Mouse (Mus musculus) liver, postnatal 0 days (tissue): ENCODE measurements around the gene Cfap20.

Experiments
- CTCF ChIP-seq: sonication (generic); IDR thresholded peaks from 2 replicates; pipeline ENCODE4 v1.5.1; 2016; ENCODE audit warnings: antibody characterized with exemption, low read depth
- EP300 ChIP-seq: IDR thresholded peaks from 2 replicates; pipeline ENCODE4 v1.6.1; 2016; ENCODE audit warnings: antibody characterized with exemption, low read depth, mild to moderate bottlenecking

- TF ChIP-seq CTCF (no peak), EP300 (no peak)
Measured at GRCm38 (mm10) chr8:95381595-95381994, 53.1 kb downstream of the Cfap20 start.
